Mouse (Mus musculus) adrenal gland, postnatal 36 days (tissue): ENCODE results near the gene Rcn1. TPM values are rescaled to one million over a fixed set of nuclear protein-coding genes. Genes with fewer than 3 reads are reported as not detected.

Experiments used
- DNase-seq, 2 experiments: peaks; one replicate each; pipeline ENCODE4 v3.0.0; 2021; ENCODE audit warnings: mixed read lengths in 1 of 2
- long read RNA-seq, 2 experiments: library from polyadenylated mRNA; stranded (forward); transcript quantifications; one replicate each; pipeline ENCODE4 v2.0.0; 2021; ENCODE audit warnings: borderline sequencing depth in 2 of 2
- total RNA-seq, 2 experiments: library from RNA; stranded (reverse); gene quantifications; 2 replicates each; pipeline ENCODE4 v1.2.3; 2021

Rcn1 gene
- total RNA-seq: 100 to 1,000 TPM in 1 of 2 experiments, 10 to 100 TPM in 1; 44.0 to 181 TPM
- long read RNA-seq, experiment 1, transcript Rcn1-201 (6 exons, 2,720 nt): major isoform, 432 of 445 reads
- long read RNA-seq, experiment 1, partial matches to known transcripts: 6 of 445 reads
- long read RNA-seq, experiment 1, other reads (novel, unspliced or antisense): 4 of 445 reads
- long read RNA-seq, experiment 2, transcript Rcn1-201 (6 exons, 2,720 nt): major isoform, 30 of 33 reads
- long read RNA-seq, experiment 2, partial matches to known transcripts: 3 of 33 reads
- long read RNA-seq, experiment 2, other reads (novel, unspliced or antisense): 0 of 33 reads

DNA sequence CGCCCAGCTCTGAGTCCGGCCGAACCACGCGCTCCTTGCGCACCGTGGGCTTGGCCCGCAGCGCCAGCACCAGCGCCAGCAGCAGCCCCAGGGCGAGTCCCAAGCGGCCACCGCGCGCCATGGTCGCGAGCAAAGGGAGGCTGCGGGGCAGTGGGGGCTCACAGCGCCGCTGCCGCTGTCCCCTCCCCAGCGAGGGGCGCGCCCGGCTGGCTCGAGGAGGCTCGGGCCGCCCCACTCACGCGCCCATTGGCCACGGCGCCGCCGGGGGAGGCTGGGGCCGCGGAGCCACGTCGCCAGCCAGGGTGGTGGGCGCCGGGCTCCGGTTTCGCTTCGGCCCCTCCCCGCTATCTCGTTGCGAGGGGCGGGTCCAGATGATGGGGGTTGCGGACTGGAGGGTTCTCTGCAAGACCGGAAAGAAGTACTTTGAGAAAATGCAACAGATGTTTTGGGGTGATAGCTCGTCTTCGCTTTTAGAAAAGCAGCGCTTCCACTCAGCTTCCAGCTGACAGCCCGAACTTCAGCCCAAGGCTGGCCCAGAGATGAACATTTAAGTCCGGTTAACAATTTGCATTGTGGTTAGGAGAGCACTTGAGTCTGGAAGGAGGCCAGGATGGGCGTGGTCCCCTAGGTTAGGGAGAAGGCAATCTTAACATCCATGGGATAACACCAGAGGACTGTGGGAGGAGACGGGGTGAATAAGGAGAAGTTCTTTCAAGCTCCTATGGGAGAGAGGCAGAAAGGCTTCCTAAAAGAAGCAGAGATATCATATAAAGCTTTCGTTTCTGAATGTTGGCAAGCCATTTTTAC lies at the start of gene Rcn1:
Rcn1 (minus strand) TSS at position 235 of the 807 bp plus-strand sequence.
- DNase-seq: peak; percentile 86 to 88

DNA sequence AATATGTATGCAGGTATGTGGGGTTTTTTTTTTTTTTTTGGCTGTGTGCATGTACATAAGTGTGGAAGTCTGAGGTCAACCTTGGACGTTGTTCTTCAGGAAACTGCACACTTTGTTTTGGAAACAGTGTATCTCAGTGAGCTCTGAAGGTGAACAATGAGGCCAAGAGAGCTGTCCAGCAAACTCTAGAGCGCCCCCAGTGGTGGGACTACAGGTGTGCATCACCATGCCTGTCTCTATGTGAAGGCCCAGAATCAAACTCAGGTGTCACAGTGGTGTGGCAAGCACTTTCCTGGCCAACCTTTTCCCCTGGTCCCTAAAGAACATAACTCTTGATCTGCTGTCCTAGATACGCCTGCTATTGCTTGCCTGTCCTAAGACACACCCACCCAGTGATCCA lies 45.0 kb upstream of the Rcn1 start:
- peak; percentile 21 to 42 for DNase-seq

DNA sequence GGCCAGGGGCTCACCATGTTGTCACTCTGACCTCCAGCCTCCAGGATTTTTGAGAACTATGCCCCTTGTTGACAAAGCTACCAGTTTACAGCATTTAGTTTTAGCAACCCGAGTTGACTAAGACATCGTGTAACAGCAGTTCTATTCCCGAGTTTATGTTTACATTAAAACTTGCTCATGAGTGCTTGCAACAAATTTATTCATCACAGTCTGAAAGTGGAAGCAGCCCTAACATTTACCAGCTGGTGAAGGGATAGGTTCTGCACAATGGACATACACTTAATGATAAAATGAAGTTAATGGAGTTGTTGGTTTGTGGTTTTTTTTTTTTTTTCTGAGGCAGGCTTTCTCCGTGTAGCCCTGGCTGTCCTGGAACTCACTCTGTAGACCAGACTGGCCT lies 39.9 kb upstream of the Rcn1 start:
- DNase-seq: no peak

DNA sequence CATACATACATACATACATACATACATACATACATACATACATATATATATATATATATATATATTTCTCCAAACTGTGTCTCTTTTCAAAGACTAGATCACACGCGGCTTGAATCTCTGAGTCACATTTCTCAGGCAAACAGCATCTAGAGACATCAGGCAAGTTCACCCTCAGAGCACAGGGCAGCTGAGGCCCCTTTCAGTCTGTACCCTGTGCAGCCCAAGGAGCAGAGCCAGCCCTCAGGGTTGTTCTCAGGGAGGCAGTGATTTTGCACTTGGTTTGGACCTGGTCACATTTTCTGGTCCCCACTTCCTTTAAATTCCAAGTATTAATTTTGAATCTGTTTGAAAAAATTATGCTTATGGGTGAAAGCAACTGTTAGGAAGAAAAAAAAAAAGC lies 39.4 kb upstream of the Rcn1 start:
- no peak for DNase-seq

DNA sequence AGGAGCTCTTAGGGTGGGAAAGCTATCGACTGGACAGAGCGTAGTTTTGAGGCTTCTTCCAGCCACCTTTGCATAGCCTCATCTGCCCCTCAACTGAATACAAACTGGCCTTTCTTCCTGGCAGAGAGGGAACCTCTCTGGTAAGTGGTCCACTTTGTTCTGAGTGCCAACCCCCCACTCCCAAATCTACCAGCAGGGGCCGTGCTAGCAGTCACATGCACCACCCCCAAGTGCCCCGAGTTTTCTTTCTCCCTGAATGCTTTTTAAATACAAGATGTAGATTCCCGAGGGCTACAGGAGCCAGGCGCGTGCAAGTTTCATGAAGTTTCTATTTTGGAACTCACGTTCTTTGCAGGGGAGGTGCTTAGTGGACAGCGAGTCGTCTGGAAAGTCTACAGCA lies 33.8 kb upstream of the Rcn1 start:
- no peak for DNase-seq

DNA sequence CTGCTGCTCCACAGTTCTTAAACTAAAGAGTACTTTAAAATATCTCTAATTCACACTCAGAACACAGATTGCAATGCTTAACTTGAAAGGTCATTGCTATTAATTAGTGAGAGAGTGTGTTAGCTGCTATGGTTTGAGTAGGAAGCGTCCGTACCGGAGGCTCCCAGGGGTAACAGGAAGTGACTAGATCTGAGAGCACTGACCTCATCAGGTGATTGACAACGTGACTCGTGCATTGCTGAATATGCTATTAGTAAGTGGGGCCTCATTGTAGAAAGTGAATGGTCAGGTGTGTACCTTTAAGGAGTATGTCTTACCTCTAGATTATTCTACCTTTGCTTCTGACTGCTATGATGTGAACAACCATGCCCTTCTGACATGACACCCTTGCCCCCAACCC lies 31.3 kb upstream of the Rcn1 start:
- DNase-seq: no peak

DNA sequence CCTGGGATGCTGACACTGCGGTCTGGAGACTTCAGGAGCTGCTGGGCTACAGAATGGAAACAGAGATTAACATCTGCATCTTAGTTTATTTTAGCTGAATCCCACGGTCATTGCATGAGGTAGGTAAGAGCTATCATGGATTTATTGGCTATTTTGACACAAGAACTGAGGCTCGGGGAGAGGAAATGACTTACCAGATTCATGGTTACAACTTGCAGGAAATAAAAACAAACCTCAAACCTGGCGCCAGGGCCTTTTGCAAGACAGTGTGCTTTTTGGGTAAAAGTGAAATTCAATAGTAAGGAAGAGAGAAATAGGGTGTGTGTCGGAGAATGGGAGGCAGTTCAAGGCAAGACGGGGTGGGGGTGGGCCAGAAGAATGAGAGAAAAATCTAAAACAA lies 30.8 kb upstream of the Rcn1 start:
- DNase-seq: no peak

DNA sequence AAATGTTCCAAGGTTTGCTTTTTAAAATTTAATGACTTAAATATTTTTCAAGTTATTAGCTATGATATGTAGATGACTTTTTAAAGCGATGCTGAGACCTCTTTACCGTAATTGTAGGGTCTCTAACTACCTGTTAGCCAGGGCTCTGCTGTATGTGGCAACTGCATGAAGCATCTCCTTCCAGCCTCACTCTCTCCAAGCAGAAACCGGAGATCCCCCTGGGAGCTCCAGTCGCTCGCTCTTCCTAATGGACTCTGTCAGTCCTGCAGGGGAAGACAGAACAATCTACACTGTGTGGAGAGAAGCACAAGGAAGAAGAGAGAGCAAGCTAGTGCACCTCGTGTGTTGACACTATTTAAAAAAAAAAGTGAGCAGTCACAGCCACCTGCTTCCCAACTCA lies 29.3 kb upstream of the Rcn1 start:
- no peak for DNase-seq

DNA sequence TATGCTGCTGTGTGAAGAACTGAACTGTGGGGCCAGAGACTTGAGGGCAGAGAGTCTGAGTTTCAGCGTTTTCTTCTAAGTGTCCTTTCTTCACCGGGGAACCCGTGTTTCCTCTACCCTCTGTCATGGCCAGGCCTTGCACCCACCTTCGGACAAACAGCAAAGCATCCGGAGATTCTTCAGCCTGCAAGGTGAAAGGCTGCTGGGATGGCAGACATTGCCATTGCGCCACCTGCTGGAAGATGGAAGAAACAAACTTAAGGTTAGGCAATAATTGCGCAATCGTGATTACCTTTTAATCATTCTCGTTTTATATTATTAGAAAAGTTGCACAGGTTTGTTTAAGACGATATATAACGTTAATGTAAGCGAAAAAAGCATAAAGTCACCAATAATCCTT lies 28.9 kb upstream of the Rcn1 start:
- peak; percentile 69 to 74 for DNase-seq

DNA sequence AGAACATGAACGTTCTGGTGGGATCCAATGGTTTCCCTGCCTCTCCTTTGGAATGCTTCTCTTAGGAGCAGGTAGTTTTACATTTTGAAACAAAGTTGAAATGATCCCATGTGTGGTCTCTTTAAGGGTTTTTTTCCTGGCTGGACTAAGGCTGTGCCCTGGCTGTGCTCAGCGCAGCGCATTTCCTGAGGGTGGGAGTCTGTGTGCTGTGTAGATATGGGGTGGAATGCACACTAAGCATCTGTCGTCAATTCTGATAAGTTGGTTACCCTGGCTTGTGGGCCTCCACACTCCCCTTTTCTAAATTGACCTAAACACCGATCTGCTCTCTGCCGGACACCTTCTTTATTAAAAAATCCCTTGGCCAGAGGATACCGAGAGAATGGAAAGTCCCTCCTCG lies 28.3 kb upstream of the Rcn1 start:
- DNase-seq: no peak

DNA sequence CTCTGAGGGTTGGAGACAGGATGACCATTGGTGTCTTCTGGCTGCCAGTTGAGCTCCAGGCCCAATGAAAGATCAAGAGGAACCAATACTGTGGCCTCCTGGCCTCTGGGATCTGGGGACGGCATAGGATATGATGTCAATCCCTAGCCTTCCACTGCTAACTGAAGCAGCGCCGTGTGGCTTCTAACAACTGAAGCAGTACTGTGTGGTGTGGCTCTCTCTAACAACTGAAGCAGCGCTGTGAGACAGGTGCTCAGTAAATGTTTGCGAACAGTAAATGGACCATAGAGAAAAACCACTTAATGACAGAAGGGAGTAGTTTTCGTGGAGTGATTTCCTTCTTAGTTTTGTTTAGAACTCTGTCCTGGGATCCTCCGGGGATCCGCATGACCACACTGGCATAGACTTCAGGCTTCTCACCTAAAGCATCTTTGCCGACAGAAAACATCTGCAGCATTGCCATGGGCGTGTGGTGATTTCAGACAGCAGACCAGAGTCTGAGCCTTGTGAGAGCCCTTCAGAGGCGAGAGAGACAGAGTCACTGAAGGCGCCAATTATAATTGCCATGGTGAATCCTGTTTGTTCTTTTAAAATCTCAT lies 19.6 kb upstream of the Rcn1 start:
- no peak for DNase-seq

DNA sequence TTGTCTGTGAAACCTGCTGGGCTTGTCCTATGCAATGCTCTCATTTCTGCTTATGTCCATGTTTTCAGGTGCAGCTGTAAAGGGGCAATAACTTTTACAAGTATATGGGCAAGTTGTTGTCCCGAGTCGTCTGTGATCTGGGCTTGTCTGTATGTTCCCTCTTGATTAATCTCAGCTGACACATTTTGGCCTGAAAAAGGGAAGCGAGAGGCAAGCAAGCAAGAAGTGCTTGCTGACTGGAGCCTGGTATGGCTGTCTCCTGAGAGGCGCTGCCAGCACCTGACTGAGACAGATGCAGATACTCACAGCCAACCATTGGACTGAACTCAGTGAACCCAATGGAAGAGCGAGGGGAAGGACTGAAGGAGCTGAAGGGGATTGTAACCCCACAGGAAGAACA lies 18.5 kb upstream of the Rcn1 start:
- no peak for DNase-seq

DNA sequence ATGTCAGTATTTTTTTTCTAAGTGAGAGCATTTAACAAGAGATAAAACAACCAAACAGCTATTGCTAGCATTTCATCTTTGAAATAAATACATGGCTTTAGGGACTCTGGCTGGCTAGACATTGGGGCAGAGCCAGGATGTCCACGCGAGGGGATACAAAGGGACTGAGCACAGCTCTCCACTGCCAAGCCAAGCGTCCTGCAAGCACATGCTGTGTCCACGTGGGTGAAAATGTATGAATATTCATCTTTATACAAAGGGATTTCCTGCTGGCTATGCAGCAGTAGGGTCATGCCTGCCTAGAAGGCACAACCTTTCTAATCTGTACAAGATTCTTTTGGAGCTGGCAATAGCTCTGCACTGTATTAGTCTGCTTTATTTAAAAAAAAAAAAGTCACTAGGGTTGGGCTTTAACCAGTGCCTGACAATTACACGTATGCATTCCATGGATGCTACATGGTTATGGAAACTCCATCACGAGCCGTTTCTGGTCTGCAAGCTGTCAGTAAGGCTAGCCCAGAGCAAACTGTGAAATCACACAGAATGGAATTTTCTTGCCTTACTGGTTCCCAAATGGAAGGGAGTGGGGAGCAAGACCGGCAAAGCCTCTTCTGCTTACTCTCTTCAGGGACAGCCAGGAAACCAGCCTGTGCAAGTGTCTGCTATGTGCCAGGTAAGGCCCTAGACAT lies 17.7 kb upstream of the Rcn1 start:
- DNase-seq: no peak

DNA sequence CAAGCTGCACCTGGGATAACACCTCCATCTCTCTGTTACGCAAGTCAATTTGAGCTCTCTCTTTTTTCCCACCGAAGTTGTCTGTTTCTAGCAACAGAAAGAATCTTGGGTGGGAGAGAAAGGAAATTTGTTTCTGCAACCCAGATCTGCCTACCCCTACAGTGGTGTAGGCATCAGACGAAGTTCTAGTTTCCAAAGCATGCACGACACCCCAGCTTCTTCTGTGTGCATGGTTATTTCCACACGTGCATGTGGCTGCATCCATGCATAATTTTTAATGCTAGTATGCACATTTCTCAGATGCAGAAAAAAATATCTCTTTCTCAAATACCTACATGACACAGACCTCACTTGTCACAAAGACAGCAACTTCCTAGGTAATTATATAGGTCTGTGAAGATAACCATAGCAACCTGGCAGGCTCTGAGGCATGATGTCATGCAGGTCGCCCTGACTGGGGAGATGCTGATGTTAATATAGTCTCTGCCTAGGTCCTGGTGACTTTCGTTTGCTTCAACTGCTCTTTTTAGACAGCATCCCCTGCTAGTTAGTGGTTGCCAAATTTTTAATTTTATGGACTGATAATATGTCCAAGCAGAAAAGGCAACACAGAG lies 17.0 kb upstream of the Rcn1 start:
- no peak for DNase-seq

DNA sequence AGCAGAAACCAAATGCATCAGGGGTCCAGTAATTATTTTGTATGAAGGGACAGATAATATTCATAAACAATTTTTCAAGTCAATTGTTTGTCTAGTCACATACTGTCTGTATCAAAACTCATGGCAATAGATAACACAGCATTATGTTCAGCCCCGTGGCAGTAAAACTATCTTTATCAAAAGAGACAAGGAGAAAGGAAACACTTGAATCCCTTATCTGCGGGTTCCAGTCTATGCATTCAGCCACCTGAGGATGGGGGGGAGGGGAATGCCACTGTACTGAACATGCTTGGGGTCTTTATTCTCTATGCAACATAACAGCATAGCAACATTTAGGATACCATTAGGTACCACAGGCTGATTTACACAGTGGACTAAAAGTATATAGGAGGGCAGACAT lies 15.2 kb upstream of the Rcn1 start:
- no peak for DNase-seq

DNA sequence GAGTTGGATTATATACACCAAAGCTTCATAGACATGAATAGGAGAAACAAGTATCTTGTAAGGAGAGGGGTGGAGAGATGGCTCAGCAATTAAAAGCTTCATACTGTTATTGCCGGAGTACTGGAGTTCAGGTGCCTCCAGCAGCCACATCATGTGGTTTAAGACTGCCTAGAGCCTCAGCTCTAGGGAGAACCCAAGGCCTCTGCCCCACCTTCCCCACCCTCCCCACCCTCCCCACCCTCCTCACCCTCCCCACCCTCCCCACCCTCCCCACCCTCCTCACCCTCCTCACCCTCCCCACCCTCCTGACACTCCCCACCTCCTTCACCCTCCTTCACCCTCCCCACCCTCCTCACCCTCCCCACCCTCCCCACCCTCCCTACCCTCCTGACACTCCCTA lies 10.1 kb upstream of the Rcn1 start:
- DNase-seq: no peak

DNA sequence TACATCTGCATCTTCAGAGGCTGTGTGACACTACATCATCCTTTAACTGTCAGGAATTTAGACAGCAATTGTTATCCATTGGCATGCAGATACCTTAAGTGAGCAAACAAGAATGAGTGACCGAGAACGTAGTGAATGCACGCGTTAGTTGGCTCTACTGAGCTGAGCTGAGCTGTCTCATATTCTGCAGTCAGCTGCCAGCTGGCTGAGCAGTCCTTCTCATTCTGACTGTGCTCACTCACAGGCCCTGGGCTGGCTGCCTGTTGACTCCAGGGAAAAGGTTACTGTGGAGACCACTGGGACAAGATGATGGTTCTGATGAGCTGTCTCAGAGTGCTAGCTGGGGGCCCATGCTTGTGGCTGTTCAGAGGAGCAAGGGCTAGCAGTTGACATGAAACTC lies 9.4 kb upstream of the Rcn1 start:
- peak in 1 of 2 experiments; percentile 17 for DNase-seq

DNA sequence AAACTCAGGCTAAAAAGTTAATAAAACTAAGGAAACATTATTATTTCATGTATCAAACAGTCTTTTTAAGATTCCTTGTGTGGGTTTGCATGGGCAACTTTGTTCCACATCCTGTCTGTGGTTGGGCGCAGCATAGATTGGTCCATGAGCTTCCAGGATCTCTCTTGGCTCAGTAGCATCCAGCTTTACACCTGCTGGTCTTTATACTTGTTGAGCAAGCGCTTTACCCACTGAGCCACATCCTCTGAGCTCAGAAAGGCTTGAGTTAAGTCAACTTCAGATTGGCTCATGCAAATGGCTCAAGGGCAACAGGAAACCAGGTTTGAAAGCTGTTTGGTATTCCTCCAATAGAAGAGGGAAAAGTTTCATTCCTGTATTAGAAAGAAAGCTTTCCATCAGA lies 3.1 kb upstream of the Rcn1 start:
- no peak for DNase-seq

DNA sequence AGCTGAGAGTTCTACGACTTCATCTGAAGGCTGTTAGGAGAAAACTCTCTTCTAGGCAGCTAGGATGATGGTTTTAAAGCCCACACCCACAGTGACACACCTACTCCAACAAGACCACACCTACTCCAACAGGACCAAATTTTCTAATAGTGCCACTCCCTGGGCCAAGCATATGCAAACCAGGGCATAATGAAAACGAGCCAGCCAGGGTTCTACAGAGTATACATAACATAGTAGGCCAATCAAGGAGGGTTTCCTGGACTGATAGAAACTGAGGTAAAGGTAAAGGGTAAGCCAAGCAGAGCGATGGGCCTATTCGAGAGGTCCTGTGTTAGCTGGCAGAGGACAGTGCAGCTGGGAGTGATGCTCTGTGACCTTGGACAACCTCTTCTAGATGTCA lies 1.4 kb upstream of the Rcn1 start:
- DNase-seq: no peak

DNA sequence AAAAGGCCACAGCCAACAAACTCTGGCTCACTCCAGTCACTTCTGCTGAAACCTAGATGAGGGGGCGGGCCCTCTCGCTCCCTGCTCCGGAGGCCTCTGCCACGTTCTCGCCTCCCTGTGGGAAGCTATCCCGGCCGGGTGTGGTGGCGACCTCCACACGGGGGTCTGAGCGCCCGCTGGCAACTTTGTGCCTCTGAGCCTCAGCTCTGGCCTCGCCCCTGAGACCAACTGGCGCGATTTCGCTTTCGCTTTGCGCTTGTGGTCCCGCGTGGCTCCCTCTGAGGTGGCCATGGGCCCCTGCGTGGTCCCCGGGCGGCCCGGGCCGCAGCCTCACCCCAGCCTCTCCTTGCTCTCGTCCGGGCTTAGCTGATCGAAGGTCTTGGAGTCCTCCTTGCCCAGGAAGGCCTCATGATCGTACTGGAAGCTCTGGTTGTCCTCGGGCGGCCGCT lies 459 bp downstream of the Rcn1 start:
- DNase-seq: peak; percentile 66 to 70

DNA sequence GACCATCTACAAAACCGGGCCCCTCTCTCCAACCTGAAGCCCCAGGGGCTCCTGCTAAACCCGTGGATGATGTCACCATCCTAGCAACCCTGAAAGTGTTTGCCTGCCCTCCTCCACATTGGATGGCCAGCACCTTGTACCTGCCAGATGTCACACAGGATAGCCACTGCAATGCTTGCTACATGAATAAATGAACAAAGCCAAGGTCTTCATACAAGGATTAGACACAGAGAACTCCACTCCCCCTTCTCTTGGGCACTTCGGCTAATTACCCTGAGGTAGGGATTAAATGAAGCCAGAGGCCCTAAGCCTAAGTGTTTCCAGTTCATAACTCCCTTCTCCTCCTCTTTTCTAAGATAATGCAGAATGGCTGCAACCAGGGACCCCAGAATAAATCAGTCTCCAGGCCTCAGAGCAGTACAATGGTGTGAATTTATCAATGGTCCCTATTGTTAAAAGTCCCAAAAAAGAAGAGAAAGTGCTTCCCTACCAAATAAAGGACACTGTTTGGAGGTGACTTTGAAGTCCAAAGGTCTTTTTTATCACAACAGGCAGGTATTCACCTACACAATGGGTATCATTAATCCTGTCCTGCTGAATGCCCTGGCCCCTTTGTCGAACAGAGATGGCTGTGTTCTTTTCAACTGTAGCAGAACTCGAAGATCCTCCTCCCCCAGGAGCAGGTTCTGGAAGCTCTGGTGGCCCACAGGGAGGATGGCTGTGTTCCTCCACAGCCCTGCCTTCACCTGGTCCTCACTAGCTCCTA lies 1.5 kb downstream of the Rcn1 start:
- DNase-seq: no peak

DNA sequence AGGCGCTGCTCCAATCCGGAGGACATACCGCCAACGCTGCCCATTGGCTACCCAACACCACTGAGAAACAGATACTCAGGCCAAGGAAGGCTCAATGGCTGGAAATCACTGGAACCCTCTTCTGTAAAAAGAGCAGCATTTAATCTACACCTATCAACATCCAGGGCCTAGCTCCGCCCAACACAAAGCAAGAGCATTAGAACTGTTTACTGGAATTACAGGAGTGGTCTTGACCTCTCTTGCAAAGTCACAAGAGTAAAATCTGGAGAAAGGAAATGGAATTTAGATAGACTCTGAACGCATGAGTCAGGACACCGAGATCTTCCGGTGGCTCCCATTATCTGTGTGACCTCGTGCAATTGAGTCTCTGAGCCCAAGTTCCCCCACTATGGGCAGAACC lies 3.1 kb downstream of the Rcn1 start:
- no peak for DNase-seq
